Mouse (Mus musculus) heart, embryonic 12.5 days (tissue): Measurements from ENCODE around the gene Parp3. TPM values are rescaled to one million over a fixed set of nuclear protein-coding genes. Genes with fewer than 3 reads are reported as not detected.

Source experiments
- ATAC-seq: fragments of 200-750 bp; cut with Nextera tagmentation; 2 replicates; pipeline ENCODE4 v1.8.0; 2017; ENCODE audit warnings: moderate TSS enrichment, moderate library complexity; ENCODE audit not compliant: insufficient number of reproducible peaks, low FRiP score
- H3K27ac ChIP-seq: fragments of 300-500 bp; sonication (generic); 2 replicates; pipeline ENCODE4 v1.5.1; 2016; ENCODE audit warnings: mild to moderate bottlenecking, moderate library complexity; ENCODE audit not compliant: poor library complexity, severe bottlenecking
- H3K27me3 ChIP-seq: fragments of 300-500 bp; sonication (generic); replicated peaks from 2 replicates; pipeline ENCODE4 v1.6.1; 2016; ENCODE audit warnings: mild to moderate bottlenecking, moderate library complexity
- H3K36me3 ChIP-seq: fragments of 300-500 bp; sonication (generic); 2 replicates; pipeline ENCODE4 v1.6.1; 2016; ENCODE audit warnings: mild to moderate bottlenecking, moderate library complexity
- H3K4me1 ChIP-seq: fragments of 300-500 bp; sonication (generic); replicated peaks from 2 replicates; pipeline ENCODE4 v1.6.1; 2016; ENCODE audit warnings: mild to moderate bottlenecking
- H3K4me2 ChIP-seq: fragments of 300-500 bp; sonication (generic); 2 replicates; pipeline ENCODE4 v1.6.1; 2016; ENCODE audit warnings: mild to moderate bottlenecking, moderate library complexity
- H3K4me3 ChIP-seq: fragments of 300-500 bp; sonication (generic); 2 replicates; pipeline ENCODE4 v1.5.1; 2016; ENCODE audit warnings: mild to moderate bottlenecking
- H3K9ac ChIP-seq: fragments of 300-500 bp; sonication (generic); 2 replicates; pipeline ENCODE4 v1.6.1; 2016; ENCODE audit warnings: mild to moderate bottlenecking, moderate library complexity
- H3K9me3 ChIP-seq: fragments of 300-500 bp; sonication (generic); replicated peaks from 2 replicates; pipeline ENCODE4 v1.6.1; 2016; ENCODE audit warnings: mild to moderate bottlenecking, moderate library complexity
- WGBS: fragments of 180-500 bp; shearing (Covaris S2); methylation state at CpG from one replicate; pipeline ENCODE4 v1.1.7; 2016; 5-methylcytosine and 5-hydroxymethylcytosine counted together
- polyA plus RNA-seq: library from polyadenylated mRNA; unstranded; fragments of >200 nt; fragmentation: Nextera tagmentation; extraction: Ambion mirVana; gene quantifications from 2 replicates; pipeline ENCODE4 v1.2.1, GENCODE M21; 2016

The Parp3 gene
- polyA plus RNA-seq, 1 experiment from 2014 or later: 1.0 TPM

- WGBS: 42% methylated on average over 15 of the region's 15 CpGs
- peak overlapping the region; percentile 51 for H3K9ac ChIP-seq
- peaks cover 73% of the 10 kb centered on the region for H3K4me1 ChIP-seq
- peaks cover 23% of the 10 kb centered on the region for H3K36me3 ChIP-seq
- ATAC-seq: no peak
- H3K4me2 ChIP-seq: peak overlapping the region; percentile 94
- H3K9me3 ChIP-seq: no peaks in the 10 kb centered on the region
- no peaks in the 10 kb centered on the region for H3K27me3 ChIP-seq
- peak overlapping the region; percentile 4; the same call in 1 of the 2 replicates for H3K4me3 ChIP-seq
- H3K27ac ChIP-seq: peak overlapping the region; percentile 61
Observed at GRCm38 (mm10) chr9:106456325-106457162, 20.2 kb downstream of the Parp3 start.

- Histone ChIP-seq H3K9me3 (no peaks in the 10 kb centered on the region), H3K27me3 (no peaks in the 10 kb centered on the region), H3K27ac (peak overlapping the region; percentile 88), H3K4me3 (peak overlapping the region; percentile 80), H3K4me2 (peak overlapping the region; percentile 94), H3K9ac (peak overlapping the region; percentile 88), H3K36me3 (peaks cover 9% of the 10 kb centered on the region), H3K4me1 (peaks cover 86% of the 10 kb centered on the region)
- WGBS: 3% methylated on average over 17 of the region's 17 CpGs
- ATAC-seq: peak; percentile 20; the same call in 1 of the 2 replicates
Observed at GRCm38 (mm10) chr9:106454888-106455681, 21.7 kb downstream of the Parp3 start.

- peak overlapping the region; percentile 80 for H3K4me3 ChIP-seq
- no peaks in the 10 kb centered on the region for H3K9me3 ChIP-seq
- no peaks in the 10 kb centered on the region for H3K27me3 ChIP-seq
- H3K4me2 ChIP-seq: peak overlapping the region; percentile 94
- ATAC-seq: no peak
- 2% methylated on average over 18 of the region's 20 CpGs for WGBS
- peaks cover 82% of the 10 kb centered on the region for H3K4me1 ChIP-seq
- peak overlapping the region; percentile 88 for H3K27ac ChIP-seq
- H3K9ac ChIP-seq: peak overlapping the region; percentile 88
- H3K36me3 ChIP-seq: peaks cover 2% of the 10 kb centered on the region; the same call in 1 of the 2 replicates
Observed at GRCm38 (mm10) chr9:106454071-106454761, 22.5 kb downstream of the Parp3 start.

- no peaks in the 10 kb centered on the region for H3K9me3 ChIP-seq
- under 1% methylated on average over 44 of the region's 74 CpGs for WGBS
- peak; percentile 80 for ATAC-seq
- H3K4me3 ChIP-seq: peak within 1 kb of the TSS; percentile 80
- peaks cover 2% of the 10 kb centered on the region; the same call in 1 of the 2 replicates for H3K36me3 ChIP-seq
- H3K9ac ChIP-seq: peak within 1 kb of the TSS; percentile 88
- peak within 1 kb of the TSS; percentile 94 for H3K4me2 ChIP-seq
- peak within 1 kb of the TSS; percentile 88 for H3K27ac ChIP-seq
- H3K27me3 ChIP-seq: no peaks in the 10 kb centered on the region
- H3K4me1 ChIP-seq: peaks cover 83% of the 10 kb centered on the region
Observed at GRCm38 (mm10) chr9:106453271-106454070, 23.3 kb downstream of the Parp3 start, which contains the start of gene Pcbp4. Gene Pcbp4 (plus strand): TSS chr9:106453291.

GRCm38 (mm10) chr9:106452821-106453220 lies 23.9 kb downstream of the Parp3 start:
- H3K27ac ChIP-seq: no peak overlapping the region

GRCm38 (mm10) chr9:106452351-106452750 lies 24.4 kb downstream of the Parp3 start:
- ATAC-seq: no peak
- H3K4me1 ChIP-seq: peaks cover 80% of the 10 kb centered on the region
- H3K9me3 ChIP-seq: no peaks in the 10 kb centered on the region
- 37% methylated on average over 6 of the region's 6 CpGs for WGBS
- H3K4me3 ChIP-seq: no peak overlapping the region
- H3K27ac ChIP-seq: no peak overlapping the region
- 0 out of 2 replicates have a peak, but pooled peaks cover 2% of the 10 kb centered on the region for H3K36me3 ChIP-seq
- H3K27me3 ChIP-seq: no peaks in the 10 kb centered on the region
- no peak overlapping the region for H3K9ac ChIP-seq
- H3K4me2 ChIP-seq: peak overlapping the region; percentile 94; the same call in 1 of the 2 replicates

More at GRCm38 (mm10) chr9:106452821-106453220, 23.9 kb downstream of the Parp3 start:
- 5% methylated on average over 7 of the region's 7 CpGs for WGBS
- no peak for ATAC-seq
- Histone ChIP-seq H3K4me3 (peak overlapping the region; percentile 80), H3K27me3 (no peaks in the 10 kb centered on the region), H3K9me3 (no peaks in the 10 kb centered on the region), H3K9ac (peak overlapping the region; percentile 88), H3K4me1 (peaks cover 82% of the 10 kb centered on the region), H3K36me3 (0 out of 2 replicates have a peak, but pooled peaks cover 2% of the 10 kb centered on the region), H3K4me2 (peak overlapping the region; percentile 94)

GRCm38 (mm10) chr9:106451899-106452298 lies 24.9 kb downstream of the Parp3 start:
- Histone ChIP-seq H3K4me2 (no peak overlapping the region), H3K9ac (no peak overlapping the region), H3K4me1 (peaks cover 76% of the 10 kb centered on the region), H3K4me3 (no peak overlapping the region), H3K27ac (no peak overlapping the region), H3K27me3 (no peaks in the 10 kb centered on the region), H3K36me3 (0 out of 2 replicates have a peak, but pooled peaks cover 2% of the 10 kb centered on the region), H3K9me3 (no peaks in the 10 kb centered on the region)
- WGBS: 52% methylated on average over 2 of the region's 2 CpGs
- no peak for ATAC-seq

- no peaks in the 10 kb centered on the region for H3K36me3 ChIP-seq
- no peak for ATAC-seq
- H3K27ac ChIP-seq: no peak overlapping the region
- no peaks in the 10 kb centered on the region for H3K27me3 ChIP-seq
- H3K4me1 ChIP-seq: peaks cover 72% of the 10 kb centered on the region
- no peak overlapping the region for H3K9ac ChIP-seq
- no peak overlapping the region for H3K4me2 ChIP-seq
- no peaks in the 10 kb centered on the region for H3K9me3 ChIP-seq
- WGBS: 71% methylated on average over 11 of the region's 11 CpGs
- no peak overlapping the region for H3K4me3 ChIP-seq
Observed at GRCm38 (mm10) chr9:106451298-106451697, 25.5 kb downstream of the Parp3 start.

- H3K4me3 ChIP-seq: no peak overlapping the region
- 0 out of 2 replicates have a peak overlapping the region, but pooled peaks have one; percentile 15 for H3K27ac ChIP-seq
- peaks cover 65% of the 10 kb centered on the region for H3K4me1 ChIP-seq
Observed at GRCm38 (mm10) chr9:106450661-106451060, 26.1 kb downstream of the Parp3 start.

GRCm38 (mm10) chr9:106449947-106450346 lies 26.8 kb downstream of the Parp3 start:
- no peaks in the 10 kb centered on the region for H3K27me3 ChIP-seq
- 84% methylated on average over 8 of the region's 8 CpGs for WGBS
- no peaks in the 10 kb centered on the region for H3K36me3 ChIP-seq
- no peak for ATAC-seq
- 0 out of 2 replicates have a peak overlapping the region, but pooled peaks have one; percentile 15 for H3K27ac ChIP-seq
- no peak overlapping the region for H3K4me3 ChIP-seq
- H3K4me1 ChIP-seq: peaks cover 58% of the 10 kb centered on the region
- H3K9me3 ChIP-seq: no peaks in the 10 kb centered on the region
- no peak overlapping the region for H3K9ac ChIP-seq
- no peak overlapping the region for H3K4me2 ChIP-seq

More at GRCm38 (mm10) chr9:106450661-106451060, 26.1 kb downstream of the Parp3 start:
- Histone ChIP-seq H3K9me3 (no peaks in the 10 kb centered on the region), H3K4me2 (peak overlapping the region; percentile 30; the same call in 1 of the 2 replicates), H3K27me3 (no peaks in the 10 kb centered on the region), H3K36me3 (no peaks in the 10 kb centered on the region), H3K9ac (no peak overlapping the region)
- WGBS: 16% methylated on average over 9 of the region's 9 CpGs
- no peak for ATAC-seq
